ENCODE assay signal across 13 mouse cellular contexts in the genomic region with DNA sequence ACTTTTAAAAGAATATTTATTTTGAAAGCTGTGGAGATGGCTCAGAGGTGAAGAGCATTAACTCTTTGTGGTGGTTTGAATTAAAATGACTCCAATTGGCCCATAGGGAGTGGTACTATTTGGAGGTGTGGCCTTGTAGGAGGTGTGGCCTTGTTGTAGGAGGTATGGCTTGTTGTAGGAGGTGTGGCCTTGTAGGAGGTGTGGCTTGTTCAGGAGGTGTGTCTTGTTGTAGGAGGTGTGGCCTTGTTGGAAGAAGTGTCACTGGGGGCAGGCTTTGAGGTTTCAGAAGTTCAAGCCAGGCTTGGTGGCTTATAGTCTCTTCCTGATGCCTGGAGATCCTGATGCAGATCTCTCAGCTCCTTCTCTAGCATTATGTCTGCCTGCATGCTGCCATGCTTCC.
"Had no signal": no experiment of that assay in that cellular context is flagged by ENCODE, and none has a peak within 500 bp of the region (broad histone marks: within the 10 kb centered on the region; RNA-seq: fewer than 3 reads in every experiment).

No protein-coding gene starts in this region.

- DNase-seq: cerebellum, postnatal 10 days; cerebellum, postnatal 14 days; cerebellum, postnatal 25 days; cerebellum, postnatal 36 days; embryo, embryonic 11 days; forebrain, postnatal 0 days; gastrocnemius, adult 2 months; gastrocnemius, postnatal 10 days; gastrocnemius, postnatal 14 days; gastrocnemius, postnatal 25 days; gastrocnemius, postnatal 36 days; heart, adult 18-20 months; heart, adult 2 months had no signal
